Mouse (Mus musculus) forebrain, embryonic 10.5 days (tissue): ENCODE data around the gene Arid4b. TPM values are rescaled to one million over a fixed set of nuclear protein-coding genes. Genes with fewer than 3 reads are reported as not detected.

Experiments used
- DNase-seq: peaks from one replicate; pipeline ENCODE4 v3.0.0-alpha.2; 2017; ENCODE audit warnings: low spot score; ENCODE audit errors: extremely low spot score
- H3K27ac ChIP-seq: fragments of 300-500 bp; sonication (generic); 2 replicates; pipeline ENCODE4 v1.5.1; 2016; ENCODE audit warnings: mild to moderate bottlenecking
- H3K27me3 ChIP-seq: fragments of 300-500 bp; sonication (generic); 2 replicates; pipeline ENCODE4 v1.6.1; 2016; ENCODE audit warnings: mild to moderate bottlenecking; ENCODE audit not compliant: poor library complexity, severe bottlenecking
- H3K36me3 ChIP-seq: fragments of 300-500 bp; sonication (generic); replicated peaks from 2 replicates; pipeline ENCODE4 v1.6.1; 2016; ENCODE audit warnings: mild to moderate bottlenecking, moderate library complexity
- H3K4me1 ChIP-seq: fragments of 300-500 bp; sonication (generic); 2 replicates; pipeline ENCODE4 v1.6.1; 2016
- H3K4me3 ChIP-seq: fragments of 300-500 bp; sonication (generic); 2 replicates; pipeline ENCODE4 v1.5.1; 2016; ENCODE audit warnings: mild to moderate bottlenecking, moderate library complexity
- H3K9me3 ChIP-seq: fragments of 300-500 bp; sonication (generic); 2 replicates; pipeline ENCODE4 v1.6.1; 2016; ENCODE audit warnings: mild to moderate bottlenecking, moderate library complexity
- WGBS: fragments of 180-500 bp; shearing (Covaris S2); methylation state at CpG from one replicate; pipeline ENCODE4 v1.1.7; 2016; 5-methylcytosine and 5-hydroxymethylcytosine counted together
- polyA plus RNA-seq: library from polyadenylated mRNA; unstranded; fragments of >200 nt; fragmentation: Nextera tagmentation; extraction: Ambion mirVana; gene quantifications from 2 replicates; pipeline ENCODE4 v1.2.1, GENCODE M21; 2016

Arid4b gene
- polyA plus RNA-seq, 1 experiment from 2014 or later: 67.2 TPM

DNA sequence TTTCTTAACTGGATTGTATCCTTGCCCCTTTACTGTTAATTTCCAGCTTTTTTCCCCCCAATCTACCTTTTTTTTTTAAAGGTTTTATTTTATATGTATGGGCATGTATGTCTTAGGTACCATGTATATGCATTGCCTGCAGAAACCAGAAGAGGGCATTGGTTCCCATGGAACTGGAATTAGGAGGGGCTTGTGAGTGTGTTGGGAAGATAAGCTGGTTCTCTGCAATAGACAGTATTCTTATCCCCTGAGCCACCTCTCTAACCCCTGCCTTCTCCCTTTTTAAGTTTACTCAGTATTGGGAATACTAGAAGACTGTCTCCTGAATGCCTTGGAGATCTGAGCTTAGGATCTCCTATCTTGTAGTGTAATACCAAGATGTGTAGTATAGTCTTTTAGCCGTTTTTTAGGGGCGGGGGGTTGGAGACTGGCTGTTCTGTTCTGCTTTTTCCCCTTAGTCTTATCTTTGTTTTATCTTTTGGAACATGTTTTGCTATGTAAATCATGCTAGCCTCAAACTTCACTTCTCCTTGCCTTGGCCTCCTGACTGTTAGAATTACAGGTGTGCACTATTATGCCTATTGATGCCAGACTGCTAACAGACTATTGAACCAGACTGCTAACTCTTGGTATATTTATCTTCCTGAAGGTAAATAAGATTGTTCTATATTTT, 79.4 kb downstream of the Arid4b start:
- no peak for DNase-seq
- WGBS: 85% methylated on average over 2 of the region's 2 CpGs
- H3K9me3 ChIP-seq: no peaks in the 10 kb centered on the region
- H3K4me3 ChIP-seq: no peak overlapping the region
- H3K27me3 ChIP-seq: no peaks in the 10 kb centered on the region
- H3K4me1 ChIP-seq: no peaks in the 10 kb centered on the region
- H3K36me3 ChIP-seq: peaks cover 64% of the 10 kb centered on the region
- no peak overlapping the region for H3K27ac ChIP-seq

DNA sequence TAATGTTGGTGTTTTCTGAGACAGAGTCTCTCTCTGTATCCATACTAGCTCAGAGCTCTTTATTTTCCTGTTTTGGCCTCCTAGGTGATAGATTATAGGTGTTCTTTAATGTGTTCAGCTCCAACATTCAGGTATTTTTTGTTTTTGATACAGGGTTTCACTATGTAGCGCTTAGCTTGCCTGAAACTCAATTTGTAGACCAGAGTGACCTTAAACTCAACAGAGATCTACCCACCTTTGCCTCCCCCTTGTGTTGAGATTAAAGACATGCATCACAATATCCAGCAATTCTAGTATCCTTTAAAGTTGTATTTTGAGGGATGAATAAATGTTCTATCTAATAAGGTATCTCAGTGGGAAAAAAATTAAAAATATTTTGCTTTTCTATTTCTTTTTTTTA, 115.0 kb downstream of the Arid4b start:
- no peak overlapping the region for H3K27ac ChIP-seq
- no peaks in the 10 kb centered on the region for H3K4me1 ChIP-seq
- H3K27me3 ChIP-seq: no peaks in the 10 kb centered on the region
- H3K9me3 ChIP-seq: no peaks in the 10 kb centered on the region
- 97% methylated on average over 1 of the region's 1 CpGs for WGBS
- H3K4me3 ChIP-seq: no peak overlapping the region
- peaks cover 19% of the 10 kb centered on the region for H3K36me3 ChIP-seq
- DNase-seq: no peak

DNA sequence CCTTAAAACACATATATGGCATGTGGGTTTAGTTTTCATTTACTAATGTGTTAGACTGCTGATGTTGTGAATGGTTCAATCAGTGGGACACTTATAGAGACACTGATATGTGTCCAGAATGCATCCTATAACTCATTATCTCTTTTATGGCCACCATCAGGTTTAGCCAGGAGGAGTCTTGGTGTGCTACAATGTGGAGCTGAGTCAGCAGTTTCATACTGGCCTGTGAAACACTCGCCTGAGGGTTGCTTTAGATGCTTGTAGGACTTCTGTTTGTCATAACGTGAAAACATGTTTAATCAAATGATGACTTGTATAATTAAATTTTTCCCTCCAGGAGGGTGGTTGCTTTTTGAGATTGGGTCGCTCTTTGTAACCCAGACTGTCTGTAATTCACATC, 116.6 kb downstream of the Arid4b start:
- DNase-seq: no peak
- H3K4me3 ChIP-seq: no peak overlapping the region
- no peaks in the 10 kb centered on the region for H3K9me3 ChIP-seq
- H3K27me3 ChIP-seq: no peaks in the 10 kb centered on the region
- H3K4me1 ChIP-seq: no peaks in the 10 kb centered on the region
- peaks cover 27% of the 10 kb centered on the region for H3K36me3 ChIP-seq
- no peak overlapping the region for H3K27ac ChIP-seq
- 90% methylated on average over 3 of the region's 3 CpGs for WGBS

DNA sequence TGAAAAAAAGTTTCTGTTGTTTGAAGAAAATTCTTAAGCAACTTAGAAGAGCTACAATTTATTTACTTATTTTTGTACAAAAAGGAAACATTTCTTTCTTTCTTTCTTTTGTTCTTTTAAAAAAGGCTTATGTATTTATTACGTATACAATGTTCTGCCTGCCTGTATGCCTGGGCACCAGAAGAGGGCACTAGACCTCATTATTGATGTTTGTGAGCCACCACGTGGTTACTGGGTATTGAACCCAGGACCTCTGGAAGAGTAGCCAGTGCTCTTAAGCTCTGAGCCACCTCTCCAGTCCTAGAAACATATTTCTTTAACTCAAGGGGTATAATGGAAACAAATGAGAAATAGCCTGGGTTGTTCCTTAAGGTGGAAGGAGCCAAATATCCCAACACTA, 182.9 kb downstream of the Arid4b start:
- DNase-seq: no peak
- WGBS: 48% methylated on average over 2 of the region's 2 CpGs
- H3K4me1 ChIP-seq: no peaks in the 10 kb centered on the region
- H3K27ac ChIP-seq: no peak overlapping the region
- no peaks in the 10 kb centered on the region for H3K36me3 ChIP-seq
- H3K4me3 ChIP-seq: no peak overlapping the region
- H3K9me3 ChIP-seq: no peaks in the 10 kb centered on the region
- H3K27me3 ChIP-seq: no peaks in the 10 kb centered on the region

Other genes with a start within 250 kb of the Arid4b start
- 48.1 and 53.6 TPM in 2 replicates for gene B3galnt2, start 108.8 kb upstream of the Arid4b start, polyA plus RNA-seq
- gene Tbce, start 23.6 kb upstream of the Arid4b start, polyA plus RNA-seq: 48.4 and 49.7 TPM in 2 replicates
- 54.8 and 56.3 TPM in 2 replicates for gene Ggps1, start 256 bp downstream of the Arid4b start, polyA plus RNA-seq